Mouse (Mus musculus): ENCODE results near the gene Rnase11.

Gene Rnase11

GRCm38 (mm10) chr14:51008781-51009180 lies 41.2 kb downstream of the Rnase11 start:
- DNase-seq (ENCODE audit: low spot score in 2 of 2), result no peak

GRCm38 (mm10) chr14:51007914-51008713 lies 41.8 kb downstream of the Rnase11 start:
- no peak for DNase-seq (ENCODE audit: low spot score in 2 of 2)

DNA sequence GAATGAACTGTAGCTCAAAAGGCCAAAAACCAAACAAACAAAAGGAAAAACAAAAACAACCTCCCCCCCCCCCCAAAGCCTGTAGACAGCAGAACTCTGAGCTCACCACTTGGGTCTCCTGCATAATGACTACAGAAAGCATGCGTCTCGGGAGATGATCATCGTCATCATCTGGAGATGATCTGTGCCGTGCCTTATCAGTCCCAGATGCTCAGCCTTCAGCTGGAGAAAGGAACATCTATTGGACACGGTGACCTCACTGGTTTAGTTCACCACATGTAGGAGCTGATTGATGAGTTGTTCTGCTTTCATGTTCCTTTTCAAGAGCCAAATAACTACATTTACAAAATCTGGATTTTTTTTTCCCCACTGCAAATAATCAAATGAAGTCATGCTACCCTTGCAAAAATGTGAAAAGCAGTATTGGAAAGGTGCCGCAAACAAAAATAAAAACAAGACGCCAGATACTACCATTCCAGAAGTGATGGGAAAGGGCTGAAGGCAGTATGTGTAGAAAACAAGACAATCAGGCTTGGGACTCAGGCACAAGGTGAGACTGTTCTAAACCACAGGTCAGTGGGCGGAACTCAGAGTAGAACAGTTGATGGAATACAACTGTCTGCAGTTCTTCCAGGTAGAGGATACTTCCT lies 42.7 kb downstream of the Rnase11 start, which contains the start of gene Rnase10:
Gene Rnase10, plus strand, starts transcription at position 600 of the 650 bp plus-strand sequence.
- DNase-seq (ENCODE audit: low spot score in 2 of 2), result no peak

All from spleen, postnatal 14 days (tissue).